Mouse (Mus musculus) erythroid progenitor cell, adult 5-6 weeks (primary cell): ENCODE measurements around the gene Ranbp9. TPM values are rescaled to one million over a fixed set of nuclear protein-coding genes. Genes with fewer than 3 reads are reported as not detected.
"Not testable (repeated sequence)": the region's sequence is repeated elsewhere in the genome, so short reads cannot be mapped to it uniquely, and the experiment has no call there.

Source experiments
- ATAC-seq: replicated peaks from 2 replicates; pipeline ENCODE4 v1.8.0; 2016; ENCODE audit warnings: moderate number of reproducible peaks, mild to moderate bottlenecking, moderate TSS enrichment, inconsistent platforms; ENCODE audit not compliant: poor library complexity, low FRiP score, severe bottlenecking
- total RNA-seq, 2 experiments: library from RNA; stranded (forward) in 1 of 2; stranded (reverse) in 1 of 2; fragments of 150-400 nt in 1 of 2; fragments of 186-747, 209-891 nt in 1 of 2; gene quantifications; 2 replicates each; pipeline versions ENCODE4 v1.2.3 to v1.2.4; 2015 to 2017; ENCODE audit warnings: low replicate concordance in 2 of 2

Gene Ranbp9
- total RNA-seq, 2 experiments from 2014 or later = 23.9 to 41.1 TPM

GRCm38 (mm10) chr13:43498849-43499248, 17.8 kb upstream of the Ranbp9 start:
- no peak for ATAC-seq

- no peak for ATAC-seq
Observed at GRCm38 (mm10) chr13:43497769-43498168, 16.7 kb upstream of the Ranbp9 start.

GRCm38 (mm10) chr13:43496660-43497059, 15.6 kb upstream of the Ranbp9 start:
- ATAC-seq = no peak

GRCm38 (mm10) chr13:43495645-43496044, 14.6 kb upstream of the Ranbp9 start:
- no peak for ATAC-seq

- ATAC-seq = no peak
Observed at GRCm38 (mm10) chr13:43493725-43494124, 12.6 kb upstream of the Ranbp9 start.

- ATAC-seq = no peak
Observed at GRCm38 (mm10) chr13:43493058-43493481, 12.0 kb upstream of the Ranbp9 start.

GRCm38 (mm10) chr13:43486501-43487213, 5.6 kb upstream of the Ranbp9 start:
- ATAC-seq = no peak

GRCm38 (mm10) chr13:43485278-43485976, 4.3 kb upstream of the Ranbp9 start:
- no peak for ATAC-seq

- no peak for ATAC-seq
Observed at GRCm38 (mm10) chr13:43482782-43483181, 1.7 kb upstream of the Ranbp9 start.

- ATAC-seq = no peak
Observed at GRCm38 (mm10) chr13:43481859-43482245, 770 bp upstream of the Ranbp9 start.

- peak; percentile 33; the same call in 1 of the 2 replicates for ATAC-seq
Observed at GRCm38 (mm10) chr13:43480595-43480956, 506 bp downstream of the Ranbp9 start.

- ATAC-seq = peak; percentile 46
Observed at GRCm38 (mm10) chr13:43479767-43480571, 1.1 kb downstream of the Ranbp9 start.

- no peak for ATAC-seq
Observed at GRCm38 (mm10) chr13:43479024-43479705, 1.9 kb downstream of the Ranbp9 start.

- no peak for ATAC-seq
Observed at GRCm38 (mm10) chr13:43478586-43478985, 2.5 kb downstream of the Ranbp9 start.

- no peak for ATAC-seq
Observed at GRCm38 (mm10) chr13:43477098-43477697, 3.9 kb downstream of the Ranbp9 start.

- ATAC-seq = no peak
Observed at GRCm38 (mm10) chr13:43476226-43476625, 4.9 kb downstream of the Ranbp9 start.

- ATAC-seq = no peak
Observed at GRCm38 (mm10) chr13:43474722-43475121, 6.4 kb downstream of the Ranbp9 start.

GRCm38 (mm10) chr13:43471861-43472260, 9.2 kb downstream of the Ranbp9 start:
- not testable (repeated sequence) for ATAC-seq

GRCm38 (mm10) chr13:43469607-43470006, 11.5 kb downstream of the Ranbp9 start:
- ATAC-seq = no peak

- ATAC-seq = no peak
Observed at GRCm38 (mm10) chr13:43464605-43465004, 16.5 kb downstream of the Ranbp9 start.
